ENCODE assay signal across 18 mouse cellular contexts in the genomic region with DNA sequence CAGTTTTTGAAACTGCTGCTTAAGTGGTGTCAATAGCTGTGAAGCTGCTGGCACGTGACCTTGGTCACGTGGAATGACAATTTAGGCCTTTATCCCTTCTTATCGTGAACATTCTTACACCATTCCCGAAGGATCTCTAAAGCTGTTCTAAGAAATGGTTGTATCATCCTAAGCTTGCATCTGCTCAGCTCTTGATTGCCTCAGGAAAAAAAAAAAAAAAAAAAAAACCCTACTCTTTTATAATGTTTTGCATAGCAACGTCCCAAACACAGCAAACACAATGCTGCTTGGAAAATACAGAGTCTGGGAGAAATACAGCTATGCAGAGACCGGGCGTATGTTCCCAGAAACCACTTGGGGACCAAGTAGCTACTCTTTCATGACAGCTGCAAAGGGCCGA. TPM values are rescaled to one million over a fixed set of nuclear protein-coding genes. Genes with fewer than 3 reads are reported as not detected.
DNase-seq lines count a peak whose midpoint lies in the region; ATAC-seq and TF ChIP-seq lines count a peak whose summit lies in the region.
"Had no signal": no experiment of that assay in that cellular context is flagged by ENCODE, and none has a peak within 500 bp of the region (broad histone marks: within the 10 kb centered on the region; RNA-seq: fewer than 3 reads in every experiment).

No protein-coding gene starts in this region.

- H3K27me3 ChIP-seq in heart, adult 2 months (ENCODE audit: control insufficient read depth, insufficient read depth, low read length) = no peaks in the 10 kb centered on the region
- H3K27me3 ChIP-seq in heart, embryonic 12.5 days (replicated peaks) = no peaks in the 10 kb centered on the region
- no peaks in the 10 kb centered on the region for H3K27me3 ChIP-seq in intestine, embryonic 15.5 days (replicated peaks)
- H3K27me3 ChIP-seq: hindbrain, embryonic 15.5 days; liver, embryonic 13.5 days had no signal

- intact Hi-C loops in heart, adult 2 months (cut with DNase I) = no loop called here
- intact Hi-C loops in gastrocnemius, postnatal 14 days (cut with DNase I; ENCODE audit: low total_unique reads) = no loop called here
- intact Hi-C loops in heart, postnatal 36 days (cut with DNase I) = no loop called here

- H3K79me2 ChIP-seq in heart, adult 2 months (replicated peaks; ENCODE audit: control insufficient read depth, insufficient read depth, low read length) = no peaks in the 10 kb centered on the region

- no peak for TF ChIP-seq EP300 in heart, adult 2 months (IDR thresholded peaks at IDR 0.05; ENCODE audit: insufficient read depth, low read depth, low read length)

- no peak for ATAC-seq in heart, embryonic 12.5 days (ENCODE audit: insufficient number of reproducible peaks, low FRiP score)
- ATAC-seq in intestine, embryonic 15.5 days = no peak

- no peak overlapping the region for H3K4me2 ChIP-seq in heart, embryonic 12.5 days
- H3K4me2 ChIP-seq in intestine, embryonic 15.5 days (replicated peaks) = no peak overlapping the region
- H3K4me2 ChIP-seq: hindbrain, embryonic 15.5 days; liver, embryonic 13.5 days; midbrain, embryonic 11.5 days had no signal

- no peak overlapping the region for H3K9ac ChIP-seq in heart, adult 2 months (ENCODE audit: low read depth, low read length)
- H3K9ac ChIP-seq in heart, embryonic 12.5 days = no peak overlapping the region
- H3K9ac ChIP-seq in ES-E14 (ENCODE audit: insufficient read depth, low read depth, low read length, poor library complexity, severe bottlenecking) = no peak overlapping the region
- no peak overlapping the region for H3K9ac ChIP-seq in intestine, embryonic 15.5 days
- H3K9ac ChIP-seq: hindbrain, embryonic 15.5 days; liver, embryonic 13.5 days had no signal

- H3K27ac ChIP-seq in heart, adult 2 months = peak overlapping the region; percentile 40; the same call in 1 of the 2 replicates
- H3K27ac ChIP-seq in heart, embryonic 12.5 days (ENCODE audit: poor library complexity, severe bottlenecking) = no peak overlapping the region
- H3K27ac ChIP-seq in ES-E14 (ENCODE audit: insufficient read depth, low read depth, low read length, poor library complexity, severe bottlenecking) = no peak overlapping the region
- no peak overlapping the region for H3K27ac ChIP-seq in intestine, embryonic 15.5 days
- H3K27ac ChIP-seq: hindbrain, embryonic 15.5 days; liver, embryonic 13.5 days; stomach, postnatal 0 days had no signal

- no peaks in the 10 kb centered on the region for H3K9me3 ChIP-seq in heart, embryonic 12.5 days (replicated peaks)
- no peaks in the 10 kb centered on the region for H3K9me3 ChIP-seq in ES-E14 (ENCODE audit: control insufficient read depth, insufficient read depth, low read depth, low read length)
- H3K9me3 ChIP-seq in intestine, embryonic 15.5 days = no peaks in the 10 kb centered on the region
- H3K9me3 ChIP-seq: hindbrain, embryonic 15.5 days; liver, embryonic 13.5 days had no signal

- peak; percentile 48 to 62 for DNase-seq in heart, adult 2 months
- no peak for DNase-seq in ES-E14 (ENCODE audit: low read depth, low spot score)
- peak; percentile 34 for DNase-seq in gastrocnemius, postnatal 14 days
- DNase-seq in heart, postnatal 36 days = peak; percentile 29 to 34
- no peak for DNase-seq in cerebellum, postnatal 4 days (ENCODE audit: low spot score in 2 of 2)
- DNase-seq: adrenal gland, postnatal 14 days; cerebellum, adult 8-10 months; kidney, adult 2 months; kidney, postnatal 36 days; liver, embryonic 13.5 days; thymus, postnatal 36 days had no signal

- TF ChIP-seq CTCF in heart, adult 2 months (IDR thresholded peaks at IDR 0.05) = no peak

- no peaks in the 10 kb centered on the region for H3K36me3 ChIP-seq in heart, adult 2 months (ENCODE audit: control insufficient read depth, insufficient read depth, low read length)
- H3K36me3 ChIP-seq in heart, embryonic 12.5 days = no peaks in the 10 kb centered on the region
- H3K36me3 ChIP-seq in ES-E14 (ENCODE audit: control insufficient read depth, insufficient read depth, low read length, poor library complexity, severe bottlenecking) = no peaks in the 10 kb centered on the region
- no peaks in the 10 kb centered on the region for H3K36me3 ChIP-seq in intestine, embryonic 15.5 days
- H3K36me3 ChIP-seq: hindbrain, embryonic 15.5 days; liver, embryonic 13.5 days had no signal

- H3K4me3 ChIP-seq in heart, adult 2 months = no peak overlapping the region
- H3K4me3 ChIP-seq in heart, embryonic 12.5 days = no peak overlapping the region
- no peak overlapping the region for H3K4me3 ChIP-seq in ES-E14 (ENCODE audit: insufficient read depth in 1 of 2, low read depth in 1 of 2, low read length in 2 of 2, poor library complexity in 1 of 2, severe bottlenecking in 1 of 2)
- H3K4me3 ChIP-seq in intestine, embryonic 15.5 days (replicated peaks) = no peak overlapping the region
- H3K4me3 ChIP-seq: erythroblast, embryonic 14.5 days; hindbrain, embryonic 15.5 days; liver, embryonic 13.5 days had no signal

- TF ChIP-seq POLR2A in heart, adult 2 months (IDR thresholded peaks at IDR 0.05; ENCODE audit: insufficient read depth, low read depth, low read length) = no peak

- H3K4me1 ChIP-seq in heart, adult 2 months (ENCODE audit: control insufficient read depth, insufficient read depth, low read length) = no peaks in the 10 kb centered on the region
- H3K4me1 ChIP-seq in heart, embryonic 12.5 days (replicated peaks) = no peaks in the 10 kb centered on the region
- no peaks in the 10 kb centered on the region for H3K4me1 ChIP-seq in ES-E14 (ENCODE audit: control insufficient read depth in 2 of 2, insufficient read depth in 2 of 2, low read length in 2 of 2, poor library complexity in 1 of 2)
- H3K4me1 ChIP-seq in intestine, embryonic 15.5 days (replicated peaks) = no peaks in the 10 kb centered on the region
- H3K4me1 ChIP-seq: hindbrain, embryonic 15.5 days; liver, embryonic 13.5 days had no signal

- 59% methylated on average over 8 of the region's 8 CpGs for WGBS in heart, adult 2 months
- WGBS in heart, embryonic 12.5 days = 76% methylated on average over 8 of the region's 8 CpGs
- 85% methylated on average over 8 of the region's 8 CpGs for WGBS in intestine, embryonic 15.5 days

- in situ Hi-C loops in ES-E14 (cut with MboI; ENCODE audit: low sequenced_read_pairs in 2 of 2, unreplicated experiment in 2 of 2) = no loop called here

TF ChIP-seq in ES-E14, 5 proteins besides CTCF, POLR2A, EP300 and RAD21:
- TF ChIP-seq CHD2 (IDR thresholded peaks at IDR 0.05; ENCODE audit: low read depth, low read length) (no peak), ZNF384 (IDR thresholded peaks at IDR 0.05; ENCODE audit: low read depth, low read length) (0 out of 2 replicates have a peak, but pooled peaks have one; percentile 31), MAFK (IDR thresholded peaks at IDR 0.05; ENCODE audit: insufficient read depth, low read depth, low read length) (no peak), ZC3H11A (IDR thresholded peaks at IDR 0.05; ENCODE audit: borderline replicate concordance, low read depth, low read length) (no peak), HCFC1 (IDR thresholded peaks at IDR 0.05; ENCODE audit: borderline replicate concordance, insufficient read depth, low read length) (no peak)

RNA-seq across cellular contexts. Expression of a gene that starts 40.9 kb away (rescaled TPM):
- total RNA-seq in heart, adult 2 months (2021) = 1 to 10 TPM; 1.1 to 1.5 TPM
- polyA plus RNA-seq in heart, adult 2 months (2012; rRNA removed) = 0.23 and 0.38 TPM in 2 replicates
- polyA plus RNA-seq in heart, embryonic 12.5 days (2016; fragmentation: Nextera tagmentation; extraction: Ambion mirVana) = 1.5 and 2.3 TPM in 2 replicates
- total RNA-seq in ES-E14 (2012; rRNA removed) = 0.31 TPM in 1 of 2 replicates, not detected in the other
- 1 to 10 TPM; 3.8 to 3.9 TPM for total RNA-seq in gastrocnemius, postnatal 14 days (2021)
- total RNA-seq in heart, postnatal 36 days (2021) = 1 to 10 TPM; 1.9 to 2.2 TPM
- polyA plus RNA-seq in intestine, embryonic 15.5 days (2015; fragmentation: Nextera tagmentation; extraction: Ambion mirVana) = 0.41 and 0.57 TPM in 2 replicates
- total RNA-seq: MEL had no signal
- polyA plus RNA-seq: erythroblast, embryonic 14.5 days; liver, embryonic 13.5 days had no signal

RNA-seq across cellular contexts. Expression of a gene that starts 41.2 kb away (rescaled TPM):
- 1 to 10 TPM; 6.8 to 7.7 TPM for total RNA-seq in heart, adult 2 months (2021)
- 4.4 and 5.8 TPM in 2 replicates for polyA plus RNA-seq in heart, adult 2 months (2012; rRNA removed)
- 8.7 and 8.8 TPM in 2 replicates for polyA plus RNA-seq in heart, embryonic 12.5 days (2016; fragmentation: Nextera tagmentation; extraction: Ambion mirVana)
- total RNA-seq in ES-E14 (2012; rRNA removed) = 7.3 and 9.4 TPM in 2 replicates
- 1 to 10 TPM; 2.3 to 3.5 TPM for total RNA-seq in gastrocnemius, postnatal 14 days (2021)
- 1 to 10 TPM; 6.3 to 7.2 TPM for total RNA-seq in heart, postnatal 36 days (2021)
- polyA plus RNA-seq in intestine, embryonic 15.5 days (2015; fragmentation: Nextera tagmentation; extraction: Ambion mirVana) = 5.5 and 5.9 TPM in 2 replicates
- polyA plus RNA-seq: erythroblast, embryonic 14.5 days had no signal

Comparison
In these comparisons a context has a peak if more than half of its experiments do, and no peak if none do; other contexts are left out.
1. DNase-seq: peak in heart, adult 2 months (2 of 2), gastrocnemius, postnatal 14 days (single experiment) and heart, postnatal 36 days (2 of 2); none in ES-E14 (single experiment) and cerebellum, postnatal 4 days (0 of 2).